In genomic region chr12:46870130-46870529, GRCm38 (mm10) we compare ENCODE assay signal across 11 mouse cellular contexts. TPM values are rescaled to one million over a fixed set of nuclear protein-coding genes. Genes with fewer than 3 reads are reported as not detected.
A peak's percentile ranks its signal among the peaks of the same experiment; 100 is the strongest.
DNase-seq lines count a peak whose midpoint lies in the region; ATAC-seq lines count a peak whose summit lies in the region.
"Had no signal": no experiment of that assay in that cellular context is flagged by ENCODE, and none has a peak within 500 bp of the region (broad histone marks: within the 10 kb centered on the region; RNA-seq: fewer than 3 reads in every experiment).

No protein-coding gene starts in this region.

- peak; percentile 2 for DNase-seq in cerebellum, adult 8-10 months
- no peak for DNase-seq in cerebellum, adult 11-12 months
- peak; percentile 75 for DNase-seq in hindbrain, embryonic 14.5 days (ENCODE audit: low spot score)
- no peak for DNase-seq in lung, postnatal 25 days (ENCODE audit: low spot score)
- peak; percentile 5 for DNase-seq in left cerebral cortex, postnatal 4 days
- DNase-seq: kidney, adult 11 months had no signal

- H3K4me2 ChIP-seq in hindbrain, embryonic 14.5 days (replicated peaks): no peak overlapping the region
- H3K4me2 ChIP-seq in hindbrain, embryonic 13.5 days: no peak overlapping the region
- H3K4me2 ChIP-seq in lung, embryonic 16.5 days (ENCODE audit: low read depth, low read length): no peak overlapping the region
- H3K4me2 ChIP-seq: limb, embryonic 13.5 days; stomach, embryonic 15.5 days had no signal

- H3K9ac ChIP-seq in hindbrain, embryonic 14.5 days: no peak overlapping the region
- H3K9ac ChIP-seq in hindbrain, embryonic 13.5 days: no peak overlapping the region
- H3K9ac ChIP-seq in lung, embryonic 16.5 days (ENCODE audit: low read length): no peak overlapping the region
- H3K9ac ChIP-seq: limb, embryonic 13.5 days; stomach, embryonic 15.5 days had no signal

- H3K36me3 ChIP-seq in hindbrain, embryonic 14.5 days (replicated peaks; ENCODE audit: control insufficient read depth, insufficient read depth): no peaks in the 10 kb centered on the region
- H3K36me3 ChIP-seq in hindbrain, embryonic 13.5 days: no peaks in the 10 kb centered on the region
- no peaks in the 10 kb centered on the region for H3K36me3 ChIP-seq in lung, embryonic 16.5 days (ENCODE audit: control insufficient read depth, insufficient read depth, low read length)
- H3K36me3 ChIP-seq: limb, embryonic 13.5 days; stomach, embryonic 15.5 days had no signal

- intact Hi-C loops in left cerebral cortex, postnatal 4 days (cut with DNase I): no loop called here

- H3K9me3 ChIP-seq in hindbrain, embryonic 14.5 days (ENCODE audit: control insufficient read depth, low read length): no peaks in the 10 kb centered on the region
- no peaks in the 10 kb centered on the region for H3K9me3 ChIP-seq in hindbrain, embryonic 13.5 days
- no peaks in the 10 kb centered on the region for H3K9me3 ChIP-seq in lung, embryonic 16.5 days (ENCODE audit: control insufficient read depth, low read length)
- H3K9me3 ChIP-seq: limb, embryonic 13.5 days; stomach, embryonic 15.5 days had no signal

- H3K4me1 ChIP-seq in hindbrain, embryonic 14.5 days (replicated peaks; ENCODE audit: control insufficient read depth, insufficient read depth, low read length): no peaks in the 10 kb centered on the region
- H3K4me1 ChIP-seq in hindbrain, embryonic 13.5 days (replicated peaks): no peaks in the 10 kb centered on the region
- no peaks in the 10 kb centered on the region for H3K4me1 ChIP-seq in lung, embryonic 16.5 days (replicated peaks; ENCODE audit: control insufficient read depth, insufficient read depth, low read length)
- H3K4me1 ChIP-seq: limb, embryonic 13.5 days; stomach, embryonic 15.5 days had no signal

- H3K27me3 ChIP-seq in hindbrain, embryonic 14.5 days (ENCODE audit: control insufficient read depth, insufficient read depth, low read length): no peaks in the 10 kb centered on the region
- no peaks in the 10 kb centered on the region for H3K27me3 ChIP-seq in hindbrain, embryonic 13.5 days
- H3K27me3 ChIP-seq in lung, embryonic 16.5 days (ENCODE audit: control insufficient read depth, insufficient read depth, low read depth, low read length): no peaks in the 10 kb centered on the region
- H3K27me3 ChIP-seq: limb, embryonic 13.5 days; stomach, embryonic 15.5 days had no signal

- H3K4me3 ChIP-seq in hindbrain, embryonic 14.5 days (replicated peaks; ENCODE audit: low read length): no peak overlapping the region
- H3K4me3 ChIP-seq in hindbrain, embryonic 13.5 days: no peak overlapping the region
- no peak overlapping the region for H3K4me3 ChIP-seq in lung, embryonic 16.5 days (ENCODE audit: low read length)
- H3K4me3 ChIP-seq: limb, embryonic 13.5 days; stomach, embryonic 15.5 days had no signal

- H3K27ac ChIP-seq in hindbrain, embryonic 14.5 days: no peak overlapping the region
- no peak overlapping the region for H3K27ac ChIP-seq in hindbrain, embryonic 13.5 days
- no peak overlapping the region for H3K27ac ChIP-seq in lung, embryonic 16.5 days (ENCODE audit: low read length)
- H3K27ac ChIP-seq: limb, embryonic 13.5 days; stomach, embryonic 15.5 days had no signal

- 36% methylated on average over 2 of the region's 2 CpGs for WGBS in hindbrain, embryonic 14.5 days
- 39% methylated on average over 2 of the region's 2 CpGs for WGBS in hindbrain, embryonic 13.5 days
- 21% methylated on average over 2 of the region's 2 CpGs for WGBS in lung, embryonic 16.5 days

- no peak for ATAC-seq in hindbrain, embryonic 14.5 days (ENCODE audit: low FRiP score)
- no peak for ATAC-seq in hindbrain, embryonic 13.5 days (ENCODE audit: low FRiP score)
- ATAC-seq in lung, embryonic 16.5 days (ENCODE audit: low read depth): peak; percentile 78
- ATAC-seq in erythroid progenitor cell, adult 5-6 weeks (replicated peaks; ENCODE audit: low FRiP score, poor library complexity, severe bottlenecking): no peak

RNA-seq across cellular contexts. Expression of gene Nova1, which starts 51.4 kb away (rescaled TPM):
- polyA plus RNA-seq in hindbrain, embryonic 14.5 days (2014; fragmentation: Nextera tagmentation; extraction: Ambion mirVana): 125 and 130 TPM in 2 replicates
- 80.4 and 90.3 TPM in 2 replicates for polyA plus RNA-seq in hindbrain, embryonic 13.5 days (2015; fragmentation: Nextera tagmentation; extraction: Ambion mirVana)
- polyA plus RNA-seq in lung, embryonic 16.5 days (2015; fragmentation: Nextera tagmentation; extraction: Ambion mirVana): 0.98 and 1.0 TPM in 2 replicates
- total RNA-seq in left cerebral cortex, postnatal 4 days (2021): 10 to 100 TPM; 26.9 to 36.6 TPM
- not detected in 2 replicates for total RNA-seq in erythroid progenitor cell, adult 5-6 weeks (2015; ENCODE audit: low replicate concordance)
- not detected in 2 replicates for total RNA-seq in erythroid progenitor cell, adult 5-6 weeks (2017; ENCODE audit: low replicate concordance)

Comparison
In these comparisons a context has a peak if more than half of its experiments do, and no peak if none do; other contexts are left out.
1. DNase-seq: peak in cerebellum, adult 8-10 months (single experiment), hindbrain, embryonic 14.5 days (single experiment) and left cerebral cortex, postnatal 4 days (single experiment); none in cerebellum, adult 11-12 months (single experiment) and lung, postnatal 25 days (single experiment).
2. RNA of gene Nova1, which starts 51.4 kb away (polyA plus RNA-seq): 125 to 130 TPM in hindbrain, embryonic 14.5 days and 80.4 to 90.3 TPM in hindbrain, embryonic 13.5 days; 0.98 to 1.0 TPM in lung, embryonic 16.5 days; every median in the first group is over 10 times any median in the second.